Mouse (Mus musculus): ENCODE measurements at regions not wholly inside any gene's neighbourhood (a gene's known extent, or its start where the extent isn't known, plus 50 kb on each side); places are given as distances from the start of the nearest gene placed in this dataset.

DNA sequence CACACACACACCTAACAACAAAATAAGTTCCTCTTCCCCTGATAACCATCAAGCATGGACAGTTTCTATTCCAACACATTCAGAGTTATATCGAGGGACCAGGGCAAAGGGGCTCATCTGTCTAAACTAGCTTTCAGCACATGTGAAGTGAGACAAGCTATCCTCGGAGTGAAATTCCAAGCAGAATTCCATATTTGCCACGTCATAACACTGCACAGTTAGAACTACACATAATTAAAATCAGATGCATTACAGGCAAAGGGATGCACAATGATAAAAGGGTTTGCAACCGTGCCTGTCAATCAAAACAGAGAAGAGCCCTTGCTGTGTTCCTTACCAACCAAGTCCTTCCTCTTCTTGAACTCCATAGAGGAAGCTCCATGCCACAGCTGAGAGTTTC is 488.2 kb upstream of the Hs6st1 start:
- DNase-seq (ENCODE audit: low spot score in 2 of 2) = no peak

DNA sequence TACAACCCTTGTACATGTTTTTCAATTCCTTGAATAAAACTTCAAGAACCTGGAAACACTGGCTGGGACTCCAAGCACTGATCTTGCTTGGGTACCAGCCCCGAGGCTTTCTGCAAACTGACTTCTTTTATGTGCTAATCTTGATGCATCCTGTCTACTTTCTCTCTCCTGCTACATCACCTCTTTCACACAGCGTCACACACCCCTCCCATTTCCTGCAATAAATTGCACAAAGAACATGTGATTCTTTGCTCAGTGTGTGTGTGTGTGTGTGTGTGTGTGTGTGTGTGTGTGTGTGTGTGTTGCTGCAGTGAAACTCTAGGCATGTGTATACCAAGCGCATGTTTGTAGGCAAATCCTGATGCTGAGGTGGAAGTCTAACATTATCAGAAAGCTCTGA is 487.7 kb upstream of the Hs6st1 start:
- no peak for DNase-seq (ENCODE audit: low spot score in 2 of 2)

DNA sequence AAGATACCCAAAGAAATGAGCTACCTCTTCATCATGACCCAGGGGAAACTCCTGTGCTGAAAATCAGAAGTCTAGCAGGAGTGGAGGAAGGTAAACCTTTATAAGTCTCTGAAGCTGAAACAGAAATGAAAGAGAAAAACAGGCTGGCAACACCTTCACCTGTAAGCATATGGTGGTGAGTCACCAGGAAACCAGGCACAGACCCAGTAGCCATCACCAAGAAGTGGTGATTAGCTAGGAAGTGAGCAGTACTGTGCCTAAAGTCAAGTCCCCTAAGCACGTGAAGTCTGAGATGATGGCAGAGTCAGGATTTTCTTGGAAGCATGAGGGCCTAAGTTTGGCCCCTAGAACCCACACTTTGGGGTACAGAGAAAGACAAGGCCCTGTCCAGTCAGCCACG is 480.3 kb upstream of the Hs6st1 start:
- DNase-seq (ENCODE audit: low spot score in 2 of 2) = no peak

DNA sequence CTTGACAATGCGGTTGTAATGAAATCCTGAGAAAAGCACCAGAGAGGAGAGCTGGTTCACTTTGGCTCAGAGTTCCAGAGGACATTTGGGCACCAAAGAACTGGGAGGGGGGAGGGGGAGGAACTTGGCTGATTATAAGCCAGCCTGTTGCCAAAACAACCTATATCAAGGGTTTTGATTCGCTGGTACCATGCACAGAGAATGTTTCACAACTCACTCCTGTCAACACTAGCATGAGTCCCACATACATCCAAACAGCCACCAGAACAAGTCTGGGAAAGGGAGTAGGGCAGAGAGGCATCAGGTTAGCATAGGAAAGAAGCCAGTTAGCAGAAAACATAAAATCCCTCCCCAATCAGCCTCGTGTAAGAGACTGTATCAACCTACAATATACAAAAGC is 479.3 kb upstream of the Hs6st1 start:
- no peak for DNase-seq (ENCODE audit: low spot score in 2 of 2)

DNA sequence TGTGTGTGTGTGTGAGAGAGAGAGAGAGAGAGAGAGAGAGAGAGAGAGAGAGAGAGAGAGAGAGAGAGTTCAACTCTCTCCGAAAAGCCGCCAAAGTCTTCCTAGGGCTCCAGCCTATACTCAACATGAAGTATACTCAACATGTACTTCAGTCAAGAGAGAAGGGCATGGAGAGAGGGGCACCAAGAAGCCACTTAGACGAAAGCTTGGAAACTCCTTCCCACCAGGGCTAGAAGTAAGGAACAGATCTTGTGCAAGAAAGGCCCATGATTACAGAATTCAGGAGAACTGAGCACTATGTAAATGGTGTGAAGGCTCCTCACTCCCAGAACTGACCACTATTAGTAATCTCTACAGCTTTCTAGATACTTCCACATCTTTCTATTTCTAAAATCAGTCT is 467.4 kb upstream of the Hs6st1 start:
- DNase-seq (ENCODE audit: low spot score in 2 of 2) = no peak

DNA sequence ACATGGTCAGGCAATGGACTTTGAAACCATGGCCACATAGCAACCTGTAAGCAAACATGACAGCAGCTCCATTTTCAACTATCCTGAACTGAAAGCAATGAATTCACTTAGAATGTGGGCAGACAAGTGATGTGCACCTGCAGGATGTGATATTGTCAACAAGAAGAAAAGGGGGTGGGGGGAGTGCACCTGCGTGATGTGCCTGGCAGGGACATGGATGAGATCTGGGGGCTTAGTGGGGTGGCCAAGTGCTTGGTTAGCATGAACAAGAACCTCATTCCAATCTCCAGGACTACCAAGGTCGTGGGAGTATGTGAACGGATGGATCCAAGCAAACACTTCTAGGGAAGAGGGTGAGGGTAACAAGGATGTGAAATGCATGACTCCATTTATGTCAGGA is 453.1 kb upstream of the Hs6st1 start:
- no peak for DNase-seq (ENCODE audit: low spot score in 2 of 2)

DNA sequence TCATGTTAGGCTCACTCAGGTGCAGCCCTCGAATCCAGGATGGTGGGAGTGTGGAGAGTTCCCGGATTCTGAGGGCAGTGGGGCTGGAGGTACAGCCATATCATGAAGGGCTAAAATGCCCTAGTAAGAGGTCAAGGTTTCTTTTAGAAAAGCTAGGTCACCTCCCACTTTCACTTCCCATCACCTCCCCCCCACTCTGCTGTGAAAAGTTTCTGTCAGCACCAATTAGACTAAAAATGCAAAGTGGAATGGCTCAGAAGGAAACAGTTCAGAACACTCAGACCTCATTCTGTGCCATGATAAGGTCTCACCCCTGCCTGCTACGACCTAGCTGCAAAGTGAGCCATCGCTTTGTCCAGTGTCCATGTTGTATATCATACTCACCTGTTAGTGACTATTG is 448.7 kb upstream of the Hs6st1 start:
- no peak for DNase-seq (ENCODE audit: low spot score in 2 of 2)

DNA sequence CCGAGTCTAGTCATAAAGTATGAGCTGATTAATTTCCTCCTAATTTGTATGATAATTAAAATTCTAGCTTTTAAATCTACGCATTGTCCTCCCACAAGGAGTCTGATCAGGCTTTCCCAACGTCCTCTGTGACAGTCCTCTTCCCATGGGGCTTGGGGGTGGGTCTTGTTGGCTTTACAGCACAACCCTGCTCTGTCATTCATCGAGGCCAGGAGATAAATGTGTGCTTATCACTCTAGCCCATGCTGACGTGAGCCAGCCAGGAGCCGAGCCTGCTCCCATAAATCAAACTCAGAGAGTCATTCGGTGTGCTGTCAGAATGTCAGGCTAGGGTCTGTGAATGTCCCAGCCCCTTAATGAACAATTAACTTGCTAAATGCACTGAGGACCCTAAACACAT is 425.6 kb upstream of the Hs6st1 start:
- DNase-seq (ENCODE audit: low spot score in 2 of 2) = no peak

DNA sequence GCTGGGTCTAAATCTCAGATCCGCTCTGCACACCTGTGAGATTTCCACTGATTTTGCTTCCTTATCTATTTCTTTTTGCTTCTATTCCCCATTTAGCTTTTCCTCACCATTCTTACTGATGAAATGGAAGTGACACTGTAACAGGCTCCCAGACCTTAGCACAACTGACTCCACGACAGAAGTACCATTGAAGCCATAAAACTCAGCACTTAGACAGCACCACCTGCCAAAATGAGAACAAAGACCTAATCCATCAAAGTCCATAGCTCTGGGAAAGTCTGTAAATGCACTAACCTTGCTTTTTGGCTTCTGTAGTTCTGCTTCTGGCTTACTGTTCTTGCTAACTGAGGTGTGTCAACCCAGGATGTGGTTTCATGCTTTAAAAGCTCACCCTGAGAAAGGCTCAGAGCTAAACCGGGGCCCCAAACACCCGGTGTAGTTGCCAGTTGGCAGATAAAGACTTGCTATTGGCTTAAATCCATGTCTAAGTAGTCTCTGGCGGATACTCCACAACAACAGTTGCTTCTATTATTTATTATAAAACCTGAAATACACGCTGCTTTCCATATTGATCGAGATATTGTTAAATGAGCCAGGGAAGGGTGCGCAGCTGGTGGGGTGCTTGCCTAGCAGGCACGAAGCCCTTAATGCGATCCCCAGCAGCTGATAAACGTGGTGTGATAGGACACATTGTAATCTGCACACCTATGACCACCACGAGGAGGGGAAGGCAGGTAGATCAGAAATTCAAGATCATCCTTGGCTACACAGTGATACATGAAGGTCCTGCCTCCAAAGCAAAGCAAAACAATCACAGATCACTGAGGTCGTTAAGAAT is 414.9 kb upstream of the Hs6st1 start:
- DNase-seq (ENCODE audit: low spot score in 2 of 2) = no peak

DNA sequence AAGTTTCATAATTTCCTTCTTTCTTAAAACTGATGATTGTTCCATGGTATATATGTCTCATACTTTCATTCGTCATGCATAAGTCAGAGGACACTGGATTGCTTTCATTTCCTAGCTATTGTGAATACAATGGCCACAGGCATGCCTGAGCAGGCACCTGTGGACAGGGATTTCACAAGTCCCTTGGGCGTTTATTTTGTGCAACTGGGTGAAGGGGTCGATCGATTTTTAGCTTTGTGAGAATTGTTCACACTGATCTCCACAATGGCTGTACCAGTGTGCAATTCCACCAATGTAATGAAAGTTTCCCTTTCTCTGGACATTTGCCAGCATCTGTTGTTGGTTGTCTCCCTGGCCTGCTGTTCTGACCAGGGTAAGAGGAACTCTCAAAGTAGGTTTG is 405.2 kb upstream of the Hs6st1 start:
- no peak for DNase-seq (ENCODE audit: low spot score in 2 of 2)

DNA sequence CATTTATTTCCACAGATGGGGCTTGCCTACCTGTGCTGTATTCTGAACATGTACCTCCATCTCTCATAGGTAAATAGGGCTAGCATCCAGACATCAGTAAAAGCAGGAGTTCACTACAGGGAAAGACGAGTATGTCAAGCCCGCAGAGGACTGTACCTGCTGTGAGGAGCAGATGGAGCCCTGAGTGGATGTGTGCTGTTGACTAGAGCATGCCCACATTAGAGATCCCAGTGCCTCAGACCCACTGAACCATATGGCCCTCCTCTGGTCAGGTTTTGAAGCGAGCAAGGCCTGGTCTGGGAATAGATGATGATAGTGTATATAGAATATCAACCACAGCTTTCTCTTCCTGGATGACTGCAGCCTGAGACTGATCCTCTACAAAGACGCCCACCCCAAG is 394.7 kb upstream of the Hs6st1 start:
- no peak for DNase-seq (ENCODE audit: low spot score in 2 of 2)

DNA sequence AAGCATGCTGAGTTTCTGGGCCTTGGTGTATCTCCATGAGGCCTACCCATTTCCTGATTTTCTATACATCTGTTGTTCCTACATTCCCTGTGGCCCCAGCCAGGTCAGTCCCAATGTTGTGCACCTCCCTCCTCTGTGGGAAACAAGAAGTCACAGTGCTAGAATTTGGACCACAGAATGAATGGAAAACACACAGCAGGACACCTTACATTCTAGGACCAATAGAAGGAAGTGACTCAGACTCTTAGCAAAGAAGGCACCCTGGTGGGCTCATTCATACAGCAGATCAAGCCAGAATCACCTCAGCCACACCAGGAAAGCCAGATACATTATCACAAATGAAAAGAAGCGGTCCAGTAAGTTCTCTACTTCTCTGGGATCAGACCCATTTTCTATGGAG is 394.2 kb upstream of the Hs6st1 start:
- DNase-seq (ENCODE audit: low spot score in 2 of 2) = no peak

DNA sequence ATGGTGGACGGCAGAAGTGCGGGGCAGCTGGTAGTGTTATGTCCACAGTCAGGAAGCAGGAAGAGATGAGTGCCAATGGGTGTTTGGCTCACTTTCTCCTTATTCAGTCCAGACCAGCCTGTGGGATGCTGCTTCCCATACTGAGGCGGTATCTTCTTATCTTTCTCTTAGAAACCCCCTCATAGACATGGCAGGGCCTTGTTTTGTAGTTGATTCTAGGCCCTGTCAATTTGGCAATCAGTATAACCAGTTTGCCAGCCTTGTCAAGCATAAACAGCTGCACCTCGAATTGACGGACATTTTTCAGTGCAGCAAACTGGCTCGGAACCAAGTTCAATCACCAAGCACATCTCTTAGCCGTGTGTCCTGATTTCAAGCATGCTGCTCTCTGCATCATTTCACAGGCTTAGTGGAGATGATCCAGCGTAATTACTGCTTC is 385.7 kb upstream of the Hs6st1 start:
- DNase-seq (ENCODE audit: low spot score in 2 of 2) = no peak

DNA sequence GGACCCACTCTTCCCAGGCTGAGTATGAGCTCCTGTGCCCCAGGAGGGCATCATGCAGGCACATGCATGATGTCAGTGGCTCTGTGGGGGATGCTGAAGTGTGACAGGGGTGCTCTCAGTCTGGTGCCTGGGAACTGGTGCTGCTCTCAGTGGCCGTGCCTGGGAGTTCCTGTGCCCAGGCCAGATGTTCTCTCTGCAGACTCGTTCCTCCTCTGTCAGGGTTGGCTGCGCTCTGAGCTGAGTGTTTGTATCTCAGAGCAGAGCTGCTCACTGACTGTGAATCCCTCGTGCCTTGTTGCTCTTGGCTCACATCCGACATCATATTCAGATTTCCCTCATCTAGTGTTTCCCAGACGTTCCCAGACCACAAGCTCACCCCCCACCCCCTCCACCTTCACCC is 382.5 kb upstream of the Hs6st1 start:
- no peak for DNase-seq (ENCODE audit: low spot score in 2 of 2)

DNA sequence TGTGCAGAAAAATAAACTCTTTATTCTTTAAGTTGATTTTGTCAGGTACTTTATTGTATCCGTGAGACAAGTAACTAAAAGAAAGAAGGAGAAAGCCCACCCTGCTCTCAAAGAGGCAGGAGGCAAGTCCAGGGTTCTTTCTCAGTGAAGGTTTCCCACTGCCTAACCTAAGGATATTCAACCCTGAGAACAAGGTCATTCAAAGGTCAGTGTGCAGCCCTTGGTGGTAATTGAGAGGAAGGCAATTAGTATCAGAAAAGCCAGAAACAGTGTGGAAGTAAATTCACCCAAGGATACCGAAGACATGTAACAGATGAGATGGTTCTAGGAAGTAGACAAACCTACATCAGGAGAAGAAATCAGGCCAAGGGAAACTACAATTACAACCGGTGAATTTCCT is 373.9 kb upstream of the Hs6st1 start:
- DNase-seq (ENCODE audit: low spot score in 2 of 2) = no peak

DNA sequence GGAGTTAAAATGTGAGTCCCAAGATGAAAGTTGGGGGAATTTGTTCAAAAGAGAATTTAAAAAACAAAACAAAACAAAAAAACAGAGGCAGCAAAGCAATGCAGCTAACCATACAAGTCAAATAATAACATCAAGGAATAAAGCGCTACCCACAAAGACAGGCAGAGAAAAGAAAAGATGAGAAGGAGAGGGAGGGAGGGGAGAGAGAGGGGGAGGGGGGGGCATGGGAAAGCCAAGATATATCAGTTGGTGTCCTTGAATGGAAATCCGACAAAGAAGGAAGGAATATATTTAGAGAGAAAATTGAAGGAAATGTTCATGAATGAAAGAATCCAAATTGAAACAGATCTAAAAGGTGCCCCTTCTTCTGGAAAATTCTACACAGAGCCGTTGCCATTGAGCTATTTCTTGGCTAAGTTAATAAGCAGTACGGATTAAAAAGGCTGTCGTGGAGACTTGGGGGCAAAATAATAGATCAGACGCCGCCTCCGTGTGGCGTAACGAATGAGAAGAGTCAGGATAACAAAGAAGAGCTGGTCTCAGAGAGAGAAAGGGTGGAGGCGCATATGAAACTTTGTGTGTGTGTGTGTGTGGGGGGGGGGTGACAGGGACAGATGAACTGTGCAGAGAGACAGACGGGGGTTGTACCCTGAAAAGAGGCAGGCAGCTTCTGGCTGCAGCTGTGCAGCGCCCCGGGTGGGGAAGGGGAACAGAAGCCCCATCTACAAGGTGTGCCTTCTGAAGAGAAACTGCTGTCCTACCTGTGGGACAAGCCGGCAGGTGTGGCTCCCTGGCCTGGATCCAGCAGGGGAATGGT is 373.2 kb upstream of the Hs6st1 start:
- DNase-seq (ENCODE audit: low spot score in 2 of 2) = no peak

DNA sequence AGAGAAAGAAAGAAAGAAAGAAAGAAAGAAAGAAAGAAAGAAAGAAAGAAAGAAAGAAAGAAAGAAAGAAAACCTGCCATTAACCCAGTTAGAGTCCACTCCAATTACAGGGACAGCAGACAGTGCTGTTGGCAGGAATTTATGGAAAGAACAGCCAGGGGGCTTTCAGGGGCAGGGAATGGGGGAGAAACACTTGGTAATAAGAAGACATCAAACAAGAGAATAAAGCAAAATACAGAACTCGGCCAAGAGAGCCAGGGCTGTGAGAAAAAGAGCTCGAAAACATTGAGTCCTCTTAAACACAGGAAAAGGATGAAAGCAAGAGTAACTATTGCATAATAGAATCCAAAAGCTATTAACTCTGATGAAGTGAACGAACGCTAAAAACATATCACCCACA is 371.0 kb upstream of the Hs6st1 start:
- DNase-seq (ENCODE audit: low spot score in 2 of 2) = no peak

DNA sequence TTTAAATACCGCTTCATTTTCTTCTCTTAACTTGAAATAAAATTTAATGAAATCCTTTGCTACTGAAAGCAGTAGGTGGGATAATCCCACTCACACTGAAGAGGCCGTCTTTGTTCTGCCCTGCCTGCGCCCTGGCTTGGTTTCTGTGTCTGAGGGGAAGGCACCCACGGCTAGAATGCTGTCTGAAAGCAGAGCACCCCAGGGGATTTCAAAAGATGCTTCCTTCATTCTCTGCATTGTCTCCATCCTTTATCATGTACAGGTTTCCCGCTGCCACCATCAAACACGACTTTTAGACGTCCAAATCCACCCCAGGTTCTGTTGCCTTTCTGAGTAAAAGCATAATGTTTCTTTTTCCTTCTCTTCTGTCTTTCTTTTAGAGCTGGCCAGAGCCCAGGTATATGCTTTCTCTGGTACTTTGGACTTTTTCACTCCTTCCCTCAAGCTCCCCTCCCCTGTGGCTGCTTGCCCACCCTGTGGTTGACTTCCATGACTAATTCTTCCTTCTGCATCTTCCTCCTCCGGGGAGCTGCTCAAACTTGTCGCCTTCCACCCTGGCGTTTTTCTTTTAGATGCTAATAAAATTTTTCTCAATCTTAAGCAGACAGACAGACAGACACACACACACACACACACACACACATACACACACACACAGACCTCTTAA is 370.2 kb upstream of the Hs6st1 start:
- no peak for DNase-seq (ENCODE audit: low spot score in 2 of 2)

DNA sequence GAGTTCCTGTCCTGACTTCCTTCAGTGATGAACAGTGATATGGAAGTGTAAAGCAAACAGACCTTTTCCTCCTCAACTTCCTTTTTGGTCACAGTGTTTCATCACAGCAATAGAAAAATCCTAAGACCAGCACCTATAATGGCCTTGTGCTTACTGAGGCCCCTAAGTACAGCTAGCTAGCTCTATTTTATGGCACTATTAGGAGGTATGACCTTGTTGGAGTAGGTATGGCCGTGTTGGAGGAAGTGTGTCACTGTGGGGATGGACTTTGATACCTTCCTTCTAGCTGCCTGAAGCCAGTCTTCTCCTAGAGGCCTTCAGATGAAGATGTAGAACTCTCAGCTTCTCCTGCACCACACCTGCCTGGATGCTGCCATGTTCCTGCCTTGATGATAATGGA is 365.6 kb upstream of the Hs6st1 start:
- DNase-seq (ENCODE audit: low spot score in 2 of 2) = no peak

DNA sequence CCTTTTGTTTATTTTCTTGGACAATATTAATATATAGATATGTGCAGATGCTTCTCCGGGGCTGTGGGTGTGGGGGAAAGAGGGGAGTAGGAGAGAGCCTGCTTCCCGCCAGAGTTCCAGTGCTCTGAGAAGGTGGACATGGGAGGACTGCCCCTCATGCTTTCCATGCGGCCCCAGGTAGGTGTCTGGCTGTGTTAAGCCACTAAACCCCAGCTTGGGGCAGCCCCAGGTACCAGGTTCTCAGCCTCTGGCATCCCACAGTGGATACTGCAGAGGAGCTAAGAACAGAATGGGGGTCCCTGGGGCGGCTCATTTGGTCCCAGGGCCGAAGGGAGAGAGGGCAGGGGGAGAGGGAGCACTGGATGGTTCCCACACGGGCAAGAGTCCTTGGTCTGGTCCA is 361.9 kb upstream of the Hs6st1 start:
- DNase-seq (ENCODE audit: low spot score in 2 of 2) = no peak

DNA sequence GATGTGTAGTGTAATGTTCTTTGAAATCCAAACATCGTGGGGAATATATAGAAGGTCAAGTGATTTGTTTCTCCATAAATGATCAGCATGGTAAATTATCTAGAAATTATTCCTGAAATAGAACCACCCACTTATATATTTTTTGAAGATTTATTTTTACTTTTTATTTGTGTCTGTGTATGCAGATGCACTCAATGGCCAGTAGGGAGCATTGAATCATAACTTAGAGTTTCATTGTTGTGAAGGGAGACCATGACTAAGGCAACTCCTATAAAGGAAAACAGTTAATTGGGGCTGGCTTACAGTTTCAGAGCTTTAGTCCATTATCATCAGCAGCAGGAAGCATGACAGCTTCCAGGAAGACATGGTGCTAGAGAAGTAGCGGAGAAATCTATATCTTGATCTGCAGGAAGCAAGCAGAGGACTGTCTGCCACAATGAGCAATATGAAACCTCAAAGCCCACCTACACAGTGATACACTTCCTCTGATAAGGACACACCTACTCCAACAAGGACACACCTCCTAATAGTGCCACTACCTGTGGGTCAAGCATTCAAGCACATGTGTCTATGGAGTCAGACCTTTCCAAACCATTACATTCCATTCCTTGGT is 359.9 kb upstream of the Hs6st1 start:
- DNase-seq (ENCODE audit: low spot score in 2 of 2) = no peak

DNA sequence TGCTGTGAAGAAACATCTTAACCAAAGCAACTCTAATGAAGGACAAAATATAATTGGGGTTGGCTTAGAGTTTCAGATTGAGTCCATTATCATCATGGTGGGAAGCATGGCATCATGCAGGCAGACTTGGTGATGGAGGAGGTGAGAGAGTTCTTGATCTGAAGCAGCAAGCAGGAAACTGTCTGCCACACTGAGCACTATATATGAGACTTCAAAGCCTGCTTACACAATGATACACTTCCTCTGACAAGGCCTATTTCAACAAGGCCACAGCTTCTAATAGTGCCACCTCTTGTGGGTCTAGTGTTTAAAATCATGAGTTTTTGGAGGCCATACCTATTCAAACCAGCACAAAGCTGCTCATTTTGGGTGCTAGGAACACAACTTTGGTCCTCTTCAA is 359.0 kb upstream of the Hs6st1 start:
- DNase-seq (ENCODE audit: low spot score in 2 of 2) = no peak
